Mouse (Mus musculus) thymus, adult 2 months (tissue): ENCODE measurements around the gene Zfp467. TPM values are rescaled to one million over a fixed set of nuclear protein-coding genes. Genes with fewer than 3 reads are reported as not detected.

Source experiments
- DNase-seq: peaks from one replicate; pipeline ENCODE4 v3.0.0; 2021
- H3K27ac ChIP-seq: fragments of 200-500 bp; 2 replicates; pipeline ENCODE4 v1.5.1; 2012; ENCODE audit warnings: low read length, control low read depth; ENCODE audit not compliant: control insufficient read depth, insufficient read depth
- H3K27me3 ChIP-seq: fragments of 200-500 bp; 2 replicates; pipeline ENCODE4 v1.6.1; 2012; ENCODE audit warnings: mild to moderate bottlenecking, low read length, moderate library complexity, mixed read lengths; ENCODE audit not compliant: control insufficient read depth, insufficient read depth
- H3K36me3 ChIP-seq: fragments of 200-500 bp; 2 replicates; pipeline ENCODE4 v1.6.1; 2012; ENCODE audit warnings: mild to moderate bottlenecking, low read length, moderate library complexity; ENCODE audit not compliant: control insufficient read depth, insufficient read depth
- H3K4me1 ChIP-seq: fragments of 200-500 bp; replicated peaks from 2 replicates; pipeline ENCODE4 v1.6.1; 2012; ENCODE audit warnings: low read length; ENCODE audit not compliant: control insufficient read depth, insufficient read depth
- H3K4me3 ChIP-seq: fragments of 200-500 bp; 2 replicates; pipeline ENCODE4 v1.5.1; 2012; ENCODE audit warnings: mild to moderate bottlenecking, low read length, control low read depth, moderate library complexity; ENCODE audit not compliant: control insufficient read depth, insufficient read depth
- CTCF ChIP-seq: fragments of 200-500 bp; IDR thresholded peaks from 2 replicates; pipeline ENCODE4 v1.5.1; 2012; ENCODE audit warnings: mild to moderate bottlenecking, control low read depth, low read length, moderate library complexity, borderline replicate concordance; ENCODE audit not compliant: control insufficient read depth, poor library complexity, insufficient read depth; ENCODE audit errors: extremely low read depth
- POLR2A ChIP-seq: fragments of 200-500 bp; IDR thresholded peaks from 2 replicates; pipeline ENCODE4 v1.6.1; 2012; ENCODE audit warnings: mild to moderate bottlenecking, low read length, control low read depth, moderate library complexity; ENCODE audit not compliant: control insufficient read depth, poor library complexity, insufficient read depth; ENCODE audit errors: extremely low read depth
- WGBS: fragments of 180-500 bp; shearing (Covaris S2); methylation state at CpG from one replicate; pipeline ENCODE4 v1.1.7; 2018; 5-methylcytosine and 5-hydroxymethylcytosine counted together
- polyA plus RNA-seq: library from polyadenylated mRNA; depleted of rRNA; stranded (reverse); fragments of >200 nt; gene quantifications from 2 replicates; pipeline ENCODE4 v1.2.3, GENCODE M21; 2012; rRNA removed

Zfp467 gene
- polyA plus RNA-seq, 1 experiment: 29.4 TPM

DNA sequence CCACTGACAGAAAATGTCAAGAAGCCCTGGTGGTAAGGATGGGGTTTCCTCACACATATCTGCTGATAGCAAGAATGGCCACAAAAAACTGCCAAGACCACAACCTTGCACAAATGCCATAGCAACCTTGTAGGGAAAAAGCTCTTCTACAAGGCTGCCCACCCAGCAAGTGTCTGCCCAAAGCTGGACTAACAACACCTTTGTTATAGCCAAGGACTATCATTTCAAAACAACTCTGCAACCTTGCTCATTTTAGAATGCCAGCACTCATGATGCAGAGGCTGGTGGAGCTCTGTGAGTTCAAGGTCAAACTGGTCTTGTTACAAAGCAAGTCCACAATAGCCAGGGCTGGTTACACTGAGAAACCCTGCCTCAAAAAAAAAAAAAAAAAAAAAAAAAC lies 51.8 kb downstream of the Zfp467 start:
- H3K27me3 ChIP-seq: no peaks in the 10 kb centered on the region
- no peaks in the 10 kb centered on the region for H3K36me3 ChIP-seq
- DNase-seq: no peak
- no peak overlapping the region for H3K27ac ChIP-seq
- H3K4me1 ChIP-seq: peaks cover 11% of the 10 kb centered on the region
- no peak overlapping the region for H3K4me3 ChIP-seq
- TF ChIP-seq POLR2A (no peak), CTCF (no peak)

DNA sequence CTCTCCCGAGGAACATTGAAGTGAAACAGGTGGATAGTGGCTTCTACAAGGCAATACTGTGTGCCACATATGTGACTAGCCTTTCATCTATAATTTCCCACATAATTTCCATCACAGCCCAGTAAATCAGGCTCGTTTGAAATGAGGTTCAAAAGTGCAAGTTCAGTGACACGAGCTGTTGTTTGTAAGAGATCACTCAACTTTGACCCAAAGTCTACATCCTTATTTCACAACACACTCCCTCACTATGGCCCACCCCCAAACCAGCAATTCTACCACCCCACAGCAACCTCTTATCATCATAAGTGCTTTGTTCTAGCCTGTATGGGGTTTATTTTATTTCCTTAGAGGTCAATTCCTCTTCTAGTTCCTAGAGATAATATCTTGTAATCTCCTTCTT lies 57.4 kb downstream of the Zfp467 start:
- Histone ChIP-seq H3K4me1 (no peaks in the 10 kb centered on the region), H3K27ac (no peak overlapping the region), H3K27me3 (no peaks in the 10 kb centered on the region), H3K4me3 (no peak overlapping the region), H3K36me3 (no peaks in the 10 kb centered on the region)
- no peak for DNase-seq
- no peak for TF ChIP-seq CTCF
- no peak for TF ChIP-seq POLR2A
- 73% methylated on average over 3 of the region's 3 CpGs for WGBS

Other genes starting within 250 kb of the Zfp467 start
- 71.9 and 73.5 TPM in 2 replicates for gene Krba1, start 50.2 kb downstream of the Zfp467 start, polyA plus RNA-seq
- gene Sspo, start 2.4 kb upstream of the Zfp467 start, polyA plus RNA-seq: 29.3 and 35.4 TPM in 2 replicates
- 3.3 and 4.7 TPM in 2 replicates for gene Atp6v0e2, start 91.8 kb upstream of the Zfp467 start, polyA plus RNA-seq
- gene Lrrc61, start 109.0 kb upstream of the Zfp467 start, polyA plus RNA-seq: 41.4 and 58.7 TPM in 2 replicates
- gene Rarres2, start 127.0 kb upstream of the Zfp467 start, polyA plus RNA-seq: 17.5 and 28.8 TPM in 2 replicates
- not detected in 2 replicates for gene Gm45021, start 143.8 kb upstream of the Zfp467 start, polyA plus RNA-seq
- 35.3 and 40.2 TPM in 2 replicates for gene Repin1, start 148.1 kb upstream of the Zfp467 start, polyA plus RNA-seq
- gene Gm44965, start 148.1 kb upstream of the Zfp467 start, polyA plus RNA-seq: not detected in 2 replicates
- 8.2 and 10.2 TPM in 2 replicates for gene Zfp775, start 156.2 kb upstream of the Zfp467 start, polyA plus RNA-seq
- 1.5 and 1.7 TPM in 2 replicates for gene AI854703, start 180.9 kb upstream of the Zfp467 start, polyA plus RNA-seq
- 26.6 and 29.8 TPM in 2 replicates for gene Gimap8, start 201.4 kb upstream of the Zfp467 start, polyA plus RNA-seq
- gene Gimap9, start 230.3 kb upstream of the Zfp467 start, polyA plus RNA-seq: 42.5 and 49.6 TPM in 2 replicates
- gene Gimap4, start 238.7 kb upstream of the Zfp467 start, polyA plus RNA-seq: 43.0 and 64.0 TPM in 2 replicates